Mouse (Mus musculus): ENCODE data around the gene Dnase1.
"Not testable (repeated sequence)": the region's sequence is repeated elsewhere in the genome, so short reads cannot be mapped to it uniquely, and the experiment has no call there.

The Dnase1 gene

DNA sequence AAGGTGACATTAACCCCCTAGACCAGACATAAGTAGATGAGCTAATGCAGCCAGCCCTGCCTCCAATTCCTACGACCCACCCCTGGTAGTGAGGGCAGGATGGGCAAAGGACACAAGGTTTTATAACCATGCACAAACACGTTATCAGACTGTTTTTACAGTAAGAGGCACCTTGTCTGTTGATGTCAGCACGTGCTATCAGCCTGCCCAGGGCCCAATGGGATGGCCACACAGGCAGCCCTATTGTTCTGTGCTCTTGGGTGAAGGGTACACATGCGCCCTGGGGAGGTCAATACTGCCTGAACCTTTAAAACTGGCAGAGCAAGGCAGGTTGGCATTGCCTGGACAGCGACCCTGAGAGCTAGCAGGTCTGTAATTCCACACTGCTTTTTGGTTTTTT is at the start of gene Dnase1:
Gene Dnase1 (plus strand): TSS at position 136 of the 400 bp plus-strand sequence.
- CTCF ChIA-PET: no interaction called here

DNA sequence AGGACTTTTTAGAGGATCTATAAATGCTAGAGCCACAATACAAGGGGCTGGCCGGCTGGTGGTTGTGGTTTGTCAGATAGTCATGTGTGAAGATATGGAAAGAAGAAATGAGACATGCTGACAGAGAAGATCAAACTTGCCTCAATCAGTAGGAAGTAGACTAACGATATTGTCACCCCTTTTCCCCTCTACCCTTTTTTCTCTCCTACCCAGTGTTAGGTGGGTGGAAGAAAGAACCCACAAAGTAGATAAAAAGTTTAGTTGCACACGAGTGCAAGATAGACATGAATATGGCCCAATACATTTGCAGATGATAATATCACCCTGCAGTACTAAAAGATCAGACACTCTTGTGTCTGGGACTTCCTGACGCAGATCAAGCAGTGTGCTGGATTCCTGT is 48.3 kb upstream of the Dnase1 start:
- CTCF ChIA-PET: no interaction called here

DNA sequence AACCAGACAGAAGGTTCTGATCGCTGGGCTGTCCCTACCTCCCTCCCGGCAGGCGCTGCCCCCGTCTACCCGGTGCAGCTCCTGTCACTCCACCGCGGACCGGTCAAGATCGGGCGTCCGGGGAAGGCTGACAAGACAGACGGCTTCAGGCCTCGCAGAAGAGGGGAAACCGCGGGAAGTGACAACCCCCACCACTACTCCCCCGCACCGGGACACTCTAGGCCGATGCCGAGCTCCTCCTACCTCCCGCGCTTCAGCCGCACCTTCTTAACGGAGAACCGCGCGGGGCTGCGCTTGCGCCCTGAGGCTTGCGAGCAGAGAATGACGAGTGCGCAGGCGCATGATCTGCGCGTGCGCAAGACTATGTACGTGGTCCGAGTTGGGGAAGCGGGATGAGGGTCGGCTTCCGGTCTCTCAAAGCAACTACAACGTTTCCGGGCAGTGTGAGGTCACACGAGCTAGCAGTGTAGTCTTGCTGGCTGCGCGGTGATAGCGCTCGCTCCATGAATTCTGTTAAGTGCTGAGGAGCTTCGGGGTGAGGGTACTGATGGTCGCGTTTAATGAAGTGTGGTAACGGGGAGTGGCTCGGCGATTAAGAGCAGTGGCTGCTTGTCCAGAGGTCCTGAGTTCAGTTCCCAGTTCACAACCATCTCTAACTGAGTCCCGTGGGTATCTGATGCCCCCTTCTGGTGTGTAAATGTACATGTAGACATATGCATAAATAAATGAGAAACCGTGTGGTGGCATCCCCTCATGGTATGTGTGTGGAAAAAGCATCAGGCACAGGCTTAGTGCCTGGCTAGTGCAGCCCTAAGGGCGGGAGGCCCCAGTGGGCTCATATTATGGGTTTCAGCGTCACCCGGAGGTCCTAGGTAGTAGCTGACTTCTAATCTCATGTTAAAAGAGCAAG is 33.0 kb upstream of the Dnase1 start, which contains the start of gene Slx4:
Gene Slx4 (minus strand): TSS at position 282 of the 910 bp plus-strand sequence.
- CTCF ChIA-PET: no interaction called here

DNA sequence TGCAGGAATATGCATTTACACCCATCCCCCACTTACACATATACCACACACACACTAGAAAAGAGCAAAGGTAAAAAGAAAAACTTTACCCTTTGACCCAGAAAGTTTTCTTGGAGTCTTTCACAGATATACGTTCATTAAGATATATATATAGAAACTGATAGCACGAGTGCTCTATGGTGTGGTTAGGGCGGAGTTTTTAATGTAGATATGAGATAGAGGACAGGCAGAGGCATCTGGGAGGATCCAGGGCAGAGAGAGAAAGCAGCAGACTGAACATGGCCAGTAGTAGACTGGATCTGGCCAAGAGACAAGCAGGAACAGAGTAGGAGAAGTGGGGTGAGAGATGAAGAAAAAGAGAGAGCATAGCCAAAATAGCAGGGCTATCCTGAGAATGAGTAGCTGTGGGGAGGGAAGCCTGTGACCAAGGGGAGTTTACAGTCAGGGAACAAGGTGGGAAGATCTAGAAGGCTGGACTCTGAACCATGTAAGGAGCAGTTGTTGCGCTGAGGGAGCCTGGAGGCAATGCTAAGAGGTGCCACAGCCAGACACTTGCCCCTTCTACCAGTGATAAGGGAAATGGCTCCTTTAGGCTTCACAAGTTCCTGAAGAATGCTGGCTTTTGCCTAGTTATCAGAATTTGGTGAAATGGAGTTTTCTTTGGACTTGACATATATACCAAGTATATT is 23.7 kb upstream of the Dnase1 start:
- CTCF ChIA-PET: no interaction called here

DNA sequence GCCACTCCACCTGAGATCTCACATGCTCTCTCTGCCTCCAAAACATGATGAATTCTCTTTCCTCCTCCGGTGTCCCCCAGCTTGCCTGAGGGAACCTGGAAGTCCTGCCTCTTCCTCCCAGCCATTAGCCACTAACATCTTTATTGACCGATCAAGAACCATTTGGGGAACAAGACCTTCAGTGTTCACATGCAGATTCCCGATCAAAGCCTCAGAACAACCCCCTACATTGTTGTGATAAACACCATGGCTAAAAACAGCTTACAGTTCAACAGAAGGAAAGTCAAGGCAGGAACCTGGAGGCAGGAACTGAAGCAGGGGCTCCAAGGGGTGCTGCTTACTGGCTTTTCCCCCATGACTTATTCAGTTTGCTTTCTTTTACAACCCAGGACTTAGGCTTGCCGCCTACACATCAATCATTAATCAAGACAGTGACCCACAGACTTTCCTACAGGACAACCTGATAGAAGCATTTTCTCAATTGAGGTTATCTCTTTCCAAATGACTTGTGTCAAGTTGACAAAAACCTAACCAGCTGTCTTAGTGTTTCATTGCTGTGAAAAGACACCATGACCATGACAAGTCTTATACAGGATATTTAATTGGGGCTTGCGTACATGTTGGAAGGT is 22.6 kb upstream of the Dnase1 start:
- CTCF ChIA-PET: no interaction called here

DNA sequence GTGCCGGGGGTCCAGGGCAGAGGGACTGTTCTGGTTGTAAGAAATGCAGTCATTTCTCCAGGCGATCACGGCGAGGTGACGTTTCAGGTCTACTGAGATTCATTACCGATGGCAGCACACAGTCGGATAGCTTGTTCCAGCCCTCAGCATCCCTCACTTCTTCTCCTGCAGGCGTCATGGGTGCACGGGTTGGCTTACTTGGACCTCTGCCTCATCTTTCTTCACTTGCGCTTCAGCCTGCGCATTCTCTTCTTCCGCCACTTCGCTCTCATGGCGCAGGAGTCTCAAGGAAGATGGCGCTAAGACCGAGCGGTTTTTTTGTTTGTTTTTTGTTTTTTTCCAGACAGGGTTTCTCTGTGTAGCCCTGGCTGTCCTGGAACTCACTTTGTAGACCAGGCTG is 20.0 kb upstream of the Dnase1 start:
- CTCF ChIA-PET: interaction anchor here (0.8 kb wide), 1 partner anchor 10 kb away, joined by 3 read pairs; no protein-coding TSS in a partner anchor

DNA sequence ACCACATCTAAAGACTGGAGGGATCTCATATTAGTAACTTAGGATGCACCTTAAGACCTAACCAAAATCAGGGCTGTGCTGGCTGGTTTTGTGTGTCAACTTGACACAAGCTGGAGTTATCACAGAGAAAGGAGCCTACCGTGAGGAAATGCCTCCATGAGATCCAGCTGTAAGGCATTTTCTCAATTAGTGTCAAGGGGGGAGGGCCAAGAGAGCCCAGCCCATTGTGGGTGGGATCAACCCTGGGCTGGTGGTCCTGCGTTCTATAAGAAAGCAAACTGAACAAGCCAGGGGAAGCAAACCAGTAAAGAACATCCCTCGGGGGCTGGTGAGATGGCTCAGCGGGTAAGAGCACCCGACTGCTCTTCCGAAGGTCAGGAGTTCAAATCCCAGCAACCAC is 19.3 kb upstream of the Dnase1 start:
- CTCF ChIA-PET: not testable (repeated sequence)

DNA sequence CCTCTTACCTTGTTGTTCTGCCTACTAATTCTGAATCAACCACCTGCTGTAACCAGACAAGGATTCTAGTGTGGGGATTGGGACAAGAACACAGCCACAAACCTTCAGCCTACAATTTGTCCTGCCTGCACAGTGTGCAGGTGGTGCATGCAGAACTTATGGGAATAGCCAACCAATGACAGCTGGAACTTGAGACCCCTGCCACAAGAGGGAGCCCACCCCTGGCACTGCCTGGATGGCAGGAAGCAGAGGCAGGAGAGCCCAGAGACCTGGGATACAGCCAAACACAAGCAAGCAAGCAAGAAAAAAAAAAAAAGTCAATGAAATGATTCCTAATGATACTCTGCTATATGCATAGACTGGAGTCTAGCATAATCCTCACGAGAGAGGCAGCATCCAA is 15.5 kb upstream of the Dnase1 start:
- CTCF ChIA-PET: no interaction called here

DNA sequence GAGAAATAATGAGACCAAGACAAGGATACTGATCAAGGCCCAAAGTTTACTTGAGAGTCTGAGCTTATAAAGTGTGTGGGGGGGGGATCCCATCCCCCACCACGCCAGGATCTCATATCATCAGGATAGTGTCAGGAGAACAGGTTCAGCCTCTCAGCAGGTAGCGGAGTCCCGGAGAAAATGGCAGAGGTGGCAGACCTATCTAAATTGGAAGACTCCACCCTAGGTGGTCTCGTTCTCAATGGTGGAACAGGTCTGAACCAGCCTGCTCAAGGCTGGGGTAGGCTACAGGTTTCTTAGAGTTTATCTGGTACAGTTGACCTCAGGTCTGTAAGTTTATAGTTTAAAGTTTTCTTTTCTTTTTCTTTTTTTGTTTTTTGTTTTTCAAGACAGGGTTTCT is 14.0 kb upstream of the Dnase1 start:
- CTCF ChIA-PET: interaction anchor here (0.6 kb wide), 1 partner anchor 554 kb away, joined by 3 read pairs; no protein-coding TSS in a partner anchor

DNA sequence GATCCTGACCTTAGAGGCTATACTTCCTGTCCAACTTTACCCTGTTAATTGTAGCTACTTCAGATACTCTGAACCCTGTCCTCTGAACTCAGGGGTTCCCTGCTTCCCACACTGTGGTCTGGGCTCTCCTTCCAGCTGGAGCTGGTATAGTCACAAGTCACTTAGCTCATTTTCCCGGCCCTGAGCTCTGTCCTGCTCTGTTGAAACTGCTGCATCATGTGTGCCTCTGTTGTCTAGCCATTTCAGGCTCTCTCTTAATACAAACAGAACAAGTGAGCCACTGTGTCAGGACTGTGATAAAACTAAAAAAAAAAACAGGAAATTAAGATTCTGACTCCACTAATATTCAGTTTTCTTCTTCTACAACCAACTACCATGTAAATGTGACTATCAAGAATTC is 10.1 kb upstream of the Dnase1 start:
- CTCF ChIA-PET: interaction anchor here (1.1 kb wide), 1 partner anchor 10 kb away, joined by 3 read pairs; no protein-coding TSS in a partner anchor

DNA sequence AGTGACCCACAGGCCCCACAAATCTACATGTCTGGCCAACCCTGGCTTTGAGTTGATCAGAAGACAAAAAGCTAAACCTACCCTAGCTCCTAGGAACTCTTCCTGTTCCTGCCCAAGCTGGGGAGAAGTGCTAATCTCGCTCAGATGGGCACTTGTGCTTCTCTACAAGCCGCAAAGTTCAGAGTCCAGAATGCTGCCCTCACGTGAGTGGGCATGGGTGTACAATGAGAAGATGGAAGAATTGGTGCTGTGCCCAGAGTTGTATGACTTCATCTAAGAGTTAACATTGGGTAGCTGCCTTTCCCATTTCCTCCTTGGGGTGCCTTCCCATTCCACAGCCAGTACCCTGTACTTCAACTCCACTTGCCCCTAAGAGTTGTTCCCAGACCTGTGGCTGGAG is 9.5 kb upstream of the Dnase1 start:
- CTCF ChIA-PET: interaction anchor here (1.1 kb wide), 1 partner anchor 11 kb away, joined by 3 read pairs; no protein-coding TSS in a partner anchor

DNA sequence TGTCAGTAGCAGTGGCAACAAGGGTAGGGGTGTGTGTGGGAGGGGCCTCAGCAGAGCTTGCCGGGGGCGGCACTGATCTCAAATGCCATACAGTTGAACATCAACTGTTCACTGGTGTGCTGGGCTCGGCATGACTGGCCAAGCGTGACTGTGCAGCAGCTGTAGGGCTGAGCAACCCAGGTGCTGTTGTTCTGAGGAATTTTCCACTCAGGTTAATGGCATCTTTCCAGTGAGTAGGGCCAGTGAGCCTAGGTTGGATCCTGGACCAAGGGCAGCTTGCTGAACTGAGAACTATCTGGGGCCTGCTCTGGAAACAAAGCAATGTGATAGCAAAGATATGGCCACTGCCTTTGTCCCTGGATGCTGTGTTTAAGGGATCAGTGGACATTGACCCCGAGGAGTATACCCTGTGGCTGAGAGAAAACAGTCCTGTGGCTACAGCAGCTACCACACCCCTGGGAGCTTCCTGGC is 7.3 kb upstream of the Dnase1 start:
- CTCF ChIA-PET: no interaction called here

DNA sequence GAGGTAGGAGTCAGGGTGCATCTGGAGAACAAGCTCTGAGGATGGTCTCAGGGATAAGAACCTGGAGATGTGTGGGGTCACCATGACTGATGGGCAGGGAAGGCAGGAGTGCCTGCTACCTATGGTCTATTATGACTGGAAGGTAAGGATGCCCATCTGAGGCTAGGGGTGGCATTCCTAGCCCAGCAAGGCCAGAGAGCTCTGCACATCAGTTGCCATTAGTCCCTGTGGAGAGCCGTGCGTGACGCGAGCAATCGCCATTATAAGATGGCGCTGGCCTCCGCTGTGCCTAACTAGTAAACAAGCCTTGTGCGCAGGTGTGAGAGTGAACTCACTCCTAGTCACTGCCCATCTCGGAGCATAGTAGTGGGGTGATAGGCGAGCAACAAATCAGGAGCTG is 6.2 kb upstream of the Dnase1 start:
- CTCF ChIA-PET: no interaction called here

DNA sequence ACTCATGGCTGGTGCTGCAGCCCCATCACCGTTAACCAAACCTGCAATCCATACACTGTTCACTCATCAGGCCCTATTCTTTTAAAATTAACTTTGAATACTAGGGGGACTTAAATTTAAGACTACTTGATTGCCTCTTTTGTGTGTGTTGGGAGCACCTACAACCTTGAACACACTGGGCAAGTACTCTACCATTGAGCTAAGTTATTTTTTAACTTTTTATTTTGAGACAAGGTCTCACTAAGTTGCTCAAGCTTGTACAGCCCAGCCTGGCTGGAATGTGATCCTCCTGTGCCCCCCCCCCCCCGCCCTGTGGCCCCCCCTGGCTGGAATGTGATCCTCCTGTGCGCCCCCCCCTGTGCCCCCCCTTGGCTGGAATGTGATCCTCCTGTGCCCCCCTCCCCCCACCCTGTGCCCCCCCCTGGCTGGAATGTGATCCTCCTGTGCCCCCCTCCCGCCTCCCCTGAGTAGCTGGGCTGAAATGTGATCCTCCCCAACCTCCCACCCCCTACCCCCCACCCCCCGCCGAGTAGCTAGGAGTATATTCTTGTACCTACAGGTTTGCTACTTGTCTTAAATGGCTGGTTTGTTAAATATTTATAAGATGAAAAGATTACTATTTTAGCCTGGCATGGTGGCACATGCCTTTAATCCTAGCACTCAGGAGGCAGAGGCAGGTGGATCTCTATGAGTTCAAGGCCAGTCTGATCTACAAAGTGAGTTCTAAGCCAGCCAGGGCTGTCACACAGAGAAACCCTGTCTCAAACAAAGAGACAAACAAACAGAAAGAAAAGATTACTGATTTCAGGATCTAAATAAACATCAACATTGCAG is 5.1 kb upstream of the Dnase1 start:
- CTCF ChIA-PET: no interaction called here

DNA sequence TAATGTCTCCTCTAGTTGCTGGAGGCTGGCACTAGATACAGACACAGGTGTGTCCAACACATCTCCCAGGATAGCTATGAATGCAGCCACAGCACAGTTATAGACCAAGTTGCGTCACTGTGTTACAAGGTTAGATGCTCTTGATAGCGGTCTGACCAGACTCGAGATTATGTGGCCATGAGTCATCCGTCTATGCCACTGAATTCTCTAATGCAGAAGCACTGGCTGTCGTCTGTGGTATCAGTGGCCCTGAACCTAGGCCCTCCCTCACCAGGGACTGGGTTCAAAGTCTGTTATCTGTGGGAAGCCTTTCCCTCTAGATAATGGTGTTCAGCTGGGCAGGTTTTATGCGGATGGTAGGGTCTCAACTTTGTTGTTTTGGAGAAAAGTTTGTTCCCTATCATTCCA is 4.4 kb upstream of the Dnase1 start:
- CTCF ChIA-PET: no interaction called here

DNA sequence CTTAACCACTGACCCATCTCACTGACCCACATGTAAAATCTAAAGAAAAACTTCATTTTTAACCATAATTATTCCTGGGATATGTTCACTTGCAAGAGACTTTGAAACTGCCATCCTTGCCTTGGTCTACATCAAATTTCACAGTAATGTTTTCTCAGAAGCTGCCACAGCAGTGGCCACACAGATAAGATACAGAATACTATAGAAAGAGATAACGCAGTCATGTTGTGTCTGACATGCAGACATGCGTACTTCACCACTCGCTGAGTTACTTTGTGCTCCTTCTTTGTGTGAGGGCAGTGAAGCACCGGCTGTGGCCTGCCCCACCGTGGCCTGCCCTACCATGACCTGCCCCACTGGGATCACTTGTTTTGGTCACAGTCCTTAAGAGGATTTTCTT is 2.8 kb upstream of the Dnase1 start:
- CTCF ChIA-PET: no interaction called here

DNA sequence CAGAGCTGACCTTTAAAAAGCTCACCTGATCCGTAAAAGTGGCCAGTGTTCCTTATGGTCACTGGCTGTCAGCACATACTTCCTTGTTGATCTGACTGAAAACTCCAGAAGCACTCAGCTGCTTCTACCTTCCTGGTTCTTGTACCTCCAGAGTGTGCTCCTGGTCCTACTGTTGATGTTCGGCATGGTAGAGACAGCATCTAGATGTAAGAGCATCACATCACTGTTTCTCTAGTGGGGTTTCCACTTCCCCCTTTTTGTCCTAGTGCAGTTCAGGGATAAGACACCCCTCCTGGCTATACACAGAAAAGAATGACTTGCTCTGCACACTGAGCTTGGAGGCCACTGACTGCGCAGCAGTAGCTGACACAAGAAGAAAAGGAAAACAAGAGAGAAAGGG is 2.3 kb upstream of the Dnase1 start:
- CTCF ChIA-PET: interaction anchor here (0.5 kb wide), 1 partner anchor 156 kb away, joined by 8 read pairs; no protein-coding TSS in a partner anchor

DNA sequence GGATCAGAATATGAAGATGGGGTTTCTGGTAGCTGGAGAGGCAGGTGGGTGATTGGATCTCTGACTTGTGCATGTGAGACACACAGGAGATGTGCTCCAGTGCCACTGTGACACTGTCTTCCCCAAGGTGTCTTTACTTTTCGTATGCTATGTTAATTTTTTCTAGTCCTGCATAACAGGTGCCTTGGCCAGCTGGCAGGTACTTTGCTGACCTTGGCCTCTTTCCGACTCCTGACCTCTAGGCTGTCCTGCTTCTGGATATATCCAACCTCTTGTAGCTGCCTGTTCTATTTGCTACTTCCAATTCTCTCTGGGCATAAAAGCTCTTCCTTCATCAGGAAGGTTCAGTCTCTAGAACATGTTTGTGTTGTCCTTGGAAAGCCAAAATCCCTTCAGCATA is 1.2 kb upstream of the Dnase1 start:
- CTCF ChIA-PET: no interaction called here

DNA sequence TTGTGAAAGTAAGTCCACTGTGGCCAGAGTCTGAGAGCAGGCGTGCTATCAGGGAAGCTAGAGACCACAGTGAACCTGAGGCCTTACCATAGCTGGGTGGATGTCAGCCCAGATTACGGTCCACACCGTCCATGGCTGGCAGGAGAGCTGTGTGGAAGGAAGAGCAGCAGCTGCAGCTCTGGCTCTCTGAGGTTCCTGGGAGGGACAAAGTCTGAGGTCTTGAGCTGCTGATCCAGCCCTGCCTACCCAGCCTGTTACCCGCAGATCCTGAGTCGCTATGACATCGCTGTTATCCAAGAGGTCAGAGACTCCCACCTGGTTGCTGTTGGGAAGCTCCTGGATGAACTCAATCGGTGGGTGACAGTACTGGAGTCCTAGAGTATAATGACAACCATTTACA is 948 bp downstream of the Dnase1 start:
- CTCF ChIA-PET: no interaction called here

DNA sequence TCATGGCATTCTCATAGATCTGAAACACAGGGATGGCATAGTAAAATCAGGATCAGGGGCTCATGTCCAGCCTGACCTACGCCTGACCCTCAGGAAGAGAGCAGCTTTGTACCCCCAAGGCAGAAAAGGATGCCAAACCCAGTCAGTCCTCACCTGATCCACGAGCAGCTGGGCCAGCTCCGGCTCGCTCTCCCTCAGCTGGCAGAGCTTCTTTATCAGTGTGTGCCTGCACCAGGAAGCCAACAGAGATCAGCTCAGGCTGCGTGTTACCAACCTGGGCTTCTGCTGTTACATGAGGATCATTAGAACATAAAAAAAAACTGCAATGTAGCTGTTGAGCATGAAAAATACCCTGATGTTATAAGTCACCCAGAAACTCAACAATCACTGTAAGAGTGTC is 3.5 kb downstream of the Dnase1 start:
- CTCF ChIA-PET: no interaction called here

DNA sequence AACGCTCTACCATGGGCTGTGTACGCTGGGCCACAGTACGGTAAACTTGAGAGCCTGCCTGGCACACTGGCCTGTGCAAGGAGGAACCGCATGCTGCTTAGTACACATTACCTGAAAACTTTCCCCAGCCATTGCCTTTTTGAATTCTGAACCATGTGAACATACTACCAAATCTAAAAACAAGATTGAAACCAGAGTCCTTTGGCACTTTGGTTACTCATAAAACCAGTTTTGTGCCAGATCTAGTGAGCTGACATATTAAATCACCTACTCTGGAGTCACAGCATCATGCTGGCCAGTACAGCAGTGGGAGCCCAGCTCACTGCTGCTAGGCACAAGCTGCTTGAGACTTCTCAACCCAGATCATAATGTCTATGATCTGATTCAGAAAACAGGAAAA is 4.9 kb downstream of the Dnase1 start:
- CTCF ChIA-PET: no interaction called here

DNA sequence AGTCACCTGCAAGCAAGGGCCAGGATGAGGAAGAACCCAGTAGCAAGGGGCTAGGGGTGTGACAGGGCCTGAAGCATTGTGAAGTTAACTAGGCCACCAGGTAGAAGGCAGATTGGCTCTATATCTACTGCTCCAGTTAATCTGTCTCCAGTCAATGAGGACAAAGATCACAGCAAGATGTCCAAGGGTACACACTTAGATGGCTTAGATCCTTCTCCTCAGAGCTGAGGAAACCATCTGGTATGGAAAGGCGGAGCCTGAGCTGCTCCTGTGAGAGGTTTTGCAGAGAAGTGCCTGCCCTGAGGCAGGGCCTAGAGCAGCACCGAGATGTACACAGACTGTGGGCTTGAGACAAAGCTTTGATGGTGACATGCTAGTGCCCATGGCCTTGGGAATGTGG is 7.4 kb downstream of the Dnase1 start:
- CTCF ChIA-PET: no interaction called here
